Mouse (Mus musculus) testis, adult 2 months (tissue): Measurements from ENCODE around the gene Smbd1. TPM values are rescaled to one million over a fixed set of nuclear protein-coding genes. Genes with fewer than 3 reads are reported as not detected.

Experiments used
- H3K27ac ChIP-seq: fragments of 200-500 bp; 2 replicates; pipeline ENCODE4 v1.5.1; 2012; ENCODE audit warnings: low read depth, low read length; ENCODE audit not compliant: control insufficient read depth, insufficient read depth
- H3K27me3 ChIP-seq: fragments of 200-500 bp; 2 replicates; pipeline ENCODE4 v1.6.1; 2012; ENCODE audit warnings: mild to moderate bottlenecking, low read length, moderate library complexity; ENCODE audit not compliant: control insufficient read depth, insufficient read depth
- H3K36me3 ChIP-seq: fragments of 200-500 bp; 2 replicates; pipeline ENCODE4 v1.6.1; 2012; ENCODE audit warnings: mild to moderate bottlenecking, low read length; ENCODE audit not compliant: control insufficient read depth, insufficient read depth
- H3K4me1 ChIP-seq: fragments of 200-500 bp; 2 replicates; pipeline ENCODE4 v1.6.1; 2012; ENCODE audit warnings: low read length; ENCODE audit not compliant: control insufficient read depth, insufficient read depth
- H3K4me3 ChIP-seq: fragments of 200-500 bp; 2 replicates; pipeline ENCODE4 v1.5.1; 2012; ENCODE audit warnings: low read depth, mild to moderate bottlenecking, low read length, moderate library complexity, mixed read lengths; ENCODE audit not compliant: control insufficient read depth
- CTCF ChIP-seq: fragments of 200-500 bp; IDR thresholded peaks from 2 replicates; pipeline ENCODE4 v1.5.1; 2012; ENCODE audit warnings: low read depth, mild to moderate bottlenecking, inconsistent platforms, low read length, moderate library complexity; ENCODE audit not compliant: control insufficient read depth, insufficient read depth, insufficient replicate concordance
- POLR2A ChIP-seq: fragments of 200-500 bp; IDR thresholded peaks from 2 replicates; pipeline ENCODE4 v1.6.1; 2012; ENCODE audit warnings: low read depth, mild to moderate bottlenecking, inconsistent platforms, low read length, moderate library complexity; ENCODE audit not compliant: control insufficient read depth
- polyA plus RNA-seq: library from polyadenylated mRNA; depleted of rRNA; stranded (reverse); fragments of >200 nt; gene quantifications from 2 replicates; pipeline ENCODE4 v1.2.3, GENCODE M21; 2012; rRNA removed

Smbd1 gene
- 1.9 TPM in 1 of 2 replicates, not detected in the other for polyA plus RNA-seq

- Histone ChIP-seq H3K27me3 (no peaks in the 10 kb centered on the region), H3K36me3 (no peaks in the 10 kb centered on the region), H3K4me3 (no peak within 1 kb of the TSS), H3K27ac (no peak within 1 kb of the TSS), H3K4me1 (peaks cover 13% of the 10 kb centered on the region)
- TF ChIP-seq CTCF (no peak), POLR2A (no peak)
These were observed at the start of gene Smbd1 for GRCm38 (mm10) chr16:32810321-32810720. Gene Smbd1 (minus strand): TSS chr16:32810477.

- Histone ChIP-seq H3K27me3 (no peaks in the 10 kb centered on the region), H3K36me3 (no peaks in the 10 kb centered on the region; the same call in 1 of the 2 replicates), H3K27ac (peak overlapping the region; percentile 61), H3K4me1 (peaks cover 5% of the 10 kb centered on the region), H3K4me3 (no peak overlapping the region)
- TF ChIP-seq CTCF: no peak
- TF ChIP-seq POLR2A: no peak
These were observed 48.7 kb upstream of the Smbd1 start for GRCm38 (mm10) chr16:32858771-32859636.

GRCm38 (mm10) chr16:32858356-32858755 is 48.1 kb upstream of the Smbd1 start:
- Histone ChIP-seq H3K4me3 (no peak overlapping the region), H3K4me1 (peaks cover 5% of the 10 kb centered on the region), H3K27me3 (no peaks in the 10 kb centered on the region), H3K27ac (peak overlapping the region; percentile 61), H3K36me3 (no peaks in the 10 kb centered on the region; the same call in 1 of the 2 replicates)
- no peak for TF ChIP-seq POLR2A
- no peak for TF ChIP-seq CTCF

GRCm38 (mm10) chr16:32856751-32857150 is 46.5 kb upstream of the Smbd1 start:
- Histone ChIP-seq H3K27ac (no peak overlapping the region), H3K27me3 (no peaks in the 10 kb centered on the region), H3K36me3 (no peaks in the 10 kb centered on the region; the same call in 1 of the 2 replicates), H3K4me3 (no peak overlapping the region), H3K4me1 (peaks cover 5% of the 10 kb centered on the region)
- TF ChIP-seq CTCF (no peak), POLR2A (no peak)

GRCm38 (mm10) chr16:32854050-32854571 is 43.8 kb upstream of the Smbd1 start:
- Histone ChIP-seq H3K4me3 (no peak overlapping the region), H3K4me1 (peaks cover 5% of the 10 kb centered on the region), H3K36me3 (no peaks in the 10 kb centered on the region; the same call in 1 of the 2 replicates), H3K27ac (no peak overlapping the region; the same call in 1 of the 2 replicates), H3K27me3 (no peaks in the 10 kb centered on the region)
- no peak for TF ChIP-seq POLR2A
- no peak for TF ChIP-seq CTCF

GRCm38 (mm10) chr16:32853492-32854049 is 43.3 kb upstream of the Smbd1 start:
- Histone ChIP-seq H3K27me3 (no peaks in the 10 kb centered on the region), H3K4me1 (peaks cover 2% of the 10 kb centered on the region; the same call in 1 of the 2 replicates), H3K27ac (no peak overlapping the region; the same call in 1 of the 2 replicates), H3K4me3 (no peak overlapping the region), H3K36me3 (no peaks in the 10 kb centered on the region; the same call in 1 of the 2 replicates)
- TF ChIP-seq POLR2A: no peak

GRCm38 (mm10) chr16:32849042-32849830 is 39.0 kb upstream of the Smbd1 start:
- Histone ChIP-seq H3K36me3 (peaks cover 1% of the 10 kb centered on the region), H3K27me3 (no peaks in the 10 kb centered on the region), H3K27ac (no peak overlapping the region), H3K4me1 (no peaks in the 10 kb centered on the region; the same call in 1 of the 2 replicates), H3K4me3 (no peak overlapping the region)
- TF ChIP-seq CTCF (no peak), POLR2A (no peak)
